Mouse (Mus musculus) spleen, adult 2 months (tissue): ENCODE data around the gene Trp63.

ENCODE experiments used
- CTCF ChIP-seq: fragments of 200-500 bp; IDR thresholded peaks from 2 replicates; pipeline ENCODE4 v1.5.1; 2011; ENCODE audit warnings: mild to moderate bottlenecking, inconsistent platforms; ENCODE audit not compliant: insufficient read depth, insufficient read length, insufficient replicate concordance; ENCODE audit errors: extremely low read depth
- POLR2A ChIP-seq: fragments of 200-500 bp; IDR thresholded peaks from 2 replicates; pipeline ENCODE4 v1.6.1; 2011; ENCODE audit warnings: low read depth, low read length, inconsistent platforms

- TF ChIP-seq CTCF (no peak), POLR2A (no peak)
These were observed 159.4 kb downstream of the Trp63 start for GRCm38 (mm10) chr16:25842996-25843395.
